Mouse (Mus musculus): ENCODE measurements around the gene Cct6b. TPM values are rescaled to one million over a fixed set of nuclear protein-coding genes. Genes with fewer than 3 reads are reported as not detected.

Cct6b gene
- 0.37 and 0.41 TPM in 2 replicates for polyA plus RNA-seq (2016; fragmentation: Nextera tagmentation; extraction: Ambion mirVana)

DNA sequence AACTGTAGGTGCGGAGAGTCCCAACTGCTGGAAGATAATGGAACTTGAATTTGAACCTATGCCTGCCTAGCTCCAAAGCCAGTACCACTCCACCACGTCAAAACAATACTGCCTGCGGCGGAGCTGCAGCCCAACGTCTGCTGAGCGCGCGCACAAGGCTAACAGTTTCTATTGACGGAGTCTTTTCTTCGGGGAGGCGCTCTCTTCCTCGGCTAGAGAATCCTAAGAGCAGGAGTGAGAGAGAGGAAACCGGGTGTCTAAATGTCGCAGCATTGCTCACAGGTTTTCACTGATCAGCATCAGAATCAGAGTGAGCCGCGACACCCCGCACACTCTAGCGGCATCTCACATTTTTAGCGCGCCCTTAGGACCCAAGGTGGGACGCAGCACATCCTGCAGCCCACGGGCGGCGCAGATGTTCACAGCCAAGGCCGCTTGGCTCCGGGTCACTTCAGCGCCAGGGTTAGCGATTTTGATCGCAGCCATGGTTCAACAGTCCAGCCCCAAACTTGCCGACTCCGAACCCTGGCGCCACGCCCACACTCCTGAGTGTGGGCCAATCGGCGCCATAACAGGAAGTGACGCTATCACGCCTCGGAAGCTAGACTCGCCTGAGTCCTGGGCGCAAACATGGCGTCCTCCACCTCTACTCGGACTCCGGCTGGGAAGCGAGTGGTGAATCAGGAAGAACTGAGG is at the start of gene Cct6b, which contains the start of gene Zfp830:
Cct6b (minus strand) TSS at position 580 of the 696 bp plus-strand sequence.
Zfp830 (plus strand) TSS at position 604 of the 696 bp plus-strand sequence.
- H3K9me3 ChIP-seq: no peaks in the 10 kb centered on the region
- H3K36me3 ChIP-seq: peaks cover 20% of the 10 kb centered on the region
- H3K27me3 ChIP-seq (ENCODE audit: insufficient read depth, poor library complexity, severe bottlenecking): no peaks in the 10 kb centered on the region
- H3K4me3 ChIP-seq: peak within 1 kb of the TSS; percentile 80
- WGBS: under 1% methylated on average over 44 of the region's 44 CpGs
- peak; percentile 92 for DNase-seq (ENCODE audit: low spot score)
- peak within 1 kb of the TSS; percentile 91 for H3K27ac ChIP-seq
- H3K4me1 ChIP-seq (replicated peaks): peaks cover 26% of the 10 kb centered on the region

DNA sequence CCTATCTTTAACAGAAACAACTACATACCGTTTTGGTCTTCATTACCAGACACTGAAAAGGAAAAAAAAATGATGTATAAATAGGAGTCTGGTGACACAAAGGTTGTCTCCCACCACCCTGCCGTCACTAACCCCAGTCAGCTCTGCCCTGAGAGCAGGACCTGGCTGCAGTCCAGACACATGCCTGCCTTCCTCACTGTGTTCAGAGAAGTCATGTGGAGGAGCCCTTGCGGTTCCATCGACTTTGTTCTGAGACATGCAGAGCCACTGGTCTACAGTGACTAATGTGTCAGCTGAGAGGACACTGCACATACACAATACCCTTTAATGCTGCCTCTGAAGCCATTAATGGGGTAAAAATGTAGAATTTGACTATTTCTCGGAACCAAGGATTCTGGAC is 44.4 kb upstream of the Cct6b start:
- DNase-seq (ENCODE audit: low spot score): no peak
- H3K4me1 ChIP-seq (replicated peaks): peaks cover 16% of the 10 kb centered on the region
- H3K4me3 ChIP-seq: no peak overlapping the region
- no peaks in the 10 kb centered on the region for H3K9me3 ChIP-seq
- WGBS: 91% methylated on average over 5 of the region's 5 CpGs
- H3K27ac ChIP-seq: no peak overlapping the region
- H3K36me3 ChIP-seq: peaks cover 20% of the 10 kb centered on the region
- H3K27me3 ChIP-seq (ENCODE audit: insufficient read depth, poor library complexity, severe bottlenecking): no peaks in the 10 kb centered on the region

DNA sequence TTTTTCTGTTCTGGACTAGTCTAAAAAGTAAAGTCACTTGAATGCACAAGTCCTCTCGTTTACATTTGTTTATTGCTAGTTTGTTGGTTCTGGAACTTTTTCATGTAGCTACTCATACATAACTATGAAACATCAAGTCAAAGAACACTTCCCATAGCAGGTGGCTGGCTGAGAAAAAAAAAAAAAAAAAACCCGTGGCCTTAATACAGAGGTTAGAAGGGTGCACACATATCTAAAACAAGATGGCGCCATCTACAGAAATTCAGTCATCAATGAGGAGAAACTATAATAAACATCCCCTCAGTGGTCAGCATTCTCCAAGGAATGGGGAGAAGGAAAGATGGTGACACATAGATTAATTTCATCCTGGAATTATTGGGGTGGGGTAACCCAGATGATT is 43.2 kb upstream of the Cct6b start:
- 84% methylated on average over 3 of the region's 3 CpGs for WGBS
- Histone ChIP-seq H3K4me1 (replicated peaks) (peaks cover 8% of the 10 kb centered on the region), H3K36me3 (peaks cover 31% of the 10 kb centered on the region), H3K27me3 (ENCODE audit: insufficient read depth, poor library complexity, severe bottlenecking) (no peaks in the 10 kb centered on the region), H3K9me3 (no peaks in the 10 kb centered on the region), H3K27ac (no peak overlapping the region), H3K4me3 (no peak overlapping the region)
- no peak for DNase-seq (ENCODE audit: low spot score)

DNA sequence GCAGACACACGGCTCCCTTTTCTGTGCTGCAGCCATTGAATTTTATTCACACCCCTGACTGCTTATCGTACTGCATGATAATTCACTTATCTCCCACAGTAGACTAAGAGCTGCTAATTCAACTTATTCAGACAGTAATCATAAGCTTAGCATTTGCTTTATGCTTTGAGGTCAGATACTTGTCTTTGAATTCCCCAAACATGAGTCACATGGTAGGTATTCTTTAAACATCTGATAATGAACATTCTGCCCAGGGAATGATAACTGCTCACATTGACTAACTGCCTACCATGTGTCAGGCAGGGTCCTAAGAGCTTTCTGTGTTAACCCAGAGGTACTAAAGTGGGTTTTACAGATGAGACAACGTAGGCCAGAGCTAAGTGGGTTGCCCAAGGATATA is 42.5 kb upstream of the Cct6b start:
- H3K27ac ChIP-seq: no peak overlapping the region
- no peak overlapping the region for H3K4me3 ChIP-seq
- peaks cover 38% of the 10 kb centered on the region for H3K36me3 ChIP-seq
- no peak for DNase-seq (ENCODE audit: low spot score)
- H3K4me1 ChIP-seq (replicated peaks): peaks cover under 1% of the 10 kb centered on the region; the same call in 1 of the 2 replicates
- no peaks in the 10 kb centered on the region for H3K9me3 ChIP-seq
- no peaks in the 10 kb centered on the region for H3K27me3 ChIP-seq (ENCODE audit: insufficient read depth, poor library complexity, severe bottlenecking)
- 88% methylated on average over 3 of the region's 3 CpGs for WGBS

DNA sequence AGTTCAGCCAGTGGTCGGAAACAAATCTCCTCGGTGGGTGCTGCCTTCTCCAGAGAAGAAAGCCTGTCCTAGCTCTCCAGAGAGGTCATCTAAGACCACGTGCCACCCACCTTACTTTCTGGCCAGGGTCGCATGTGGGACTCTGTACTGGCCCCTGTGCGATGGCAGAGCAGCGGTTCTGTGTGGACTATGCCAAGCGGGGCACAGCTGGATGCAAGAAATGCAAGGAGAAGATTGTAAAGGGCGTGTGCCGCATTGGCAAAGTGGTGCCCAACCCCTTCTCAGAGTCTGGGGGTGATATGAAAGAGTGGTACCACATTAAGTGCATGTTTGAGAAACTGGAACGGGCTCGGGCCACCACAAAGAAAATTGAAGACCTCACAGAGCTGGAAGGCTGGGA is 19.3 kb upstream of the Cct6b start:
- H3K36me3 ChIP-seq: peaks cover 54% of the 10 kb centered on the region
- H3K4me1 ChIP-seq (replicated peaks): peaks cover 22% of the 10 kb centered on the region
- WGBS: 93% methylated on average over 11 of the region's 11 CpGs

DNA sequence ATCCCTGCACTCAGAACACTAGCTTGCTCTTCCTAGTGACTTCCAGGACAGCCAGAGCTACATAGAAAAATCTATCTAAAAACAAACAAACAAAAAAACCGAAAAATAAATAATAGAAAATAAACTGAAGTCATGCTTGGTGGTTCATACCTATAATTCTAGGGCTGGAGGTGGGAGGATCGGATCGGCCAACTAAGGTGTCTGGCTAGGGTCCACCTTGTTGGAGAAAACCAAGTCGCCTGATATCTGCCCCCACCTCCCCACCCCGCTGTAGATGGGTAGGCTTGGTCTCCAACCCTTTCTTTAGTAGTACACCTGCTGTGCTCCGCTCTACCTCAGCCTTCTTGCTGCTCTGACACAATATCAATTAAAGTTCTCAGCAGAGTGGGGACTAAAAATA is 18.1 kb upstream of the Cct6b start:
- Histone ChIP-seq H3K4me3 (peak overlapping the region; percentile 81), H3K9me3 (no peaks in the 10 kb centered on the region), H3K36me3 (peaks cover 42% of the 10 kb centered on the region), H3K27ac (peak overlapping the region; percentile 99), H3K27me3 (ENCODE audit: insufficient read depth, poor library complexity, severe bottlenecking) (no peaks in the 10 kb centered on the region), H3K4me1 (replicated peaks) (peaks cover 22% of the 10 kb centered on the region)
- no peak for DNase-seq (ENCODE audit: low spot score)
- WGBS: 48% methylated on average over 6 of the region's 6 CpGs

More for the DNA sequence above, 19.3 kb upstream of the Cct6b start:
- no peak for DNase-seq (ENCODE audit: low spot score)
- Histone ChIP-seq H3K27ac (no peak overlapping the region), H3K4me3 (no peak overlapping the region), H3K27me3 (ENCODE audit: insufficient read depth, poor library complexity, severe bottlenecking) (no peaks in the 10 kb centered on the region), H3K9me3 (no peaks in the 10 kb centered on the region)

DNA sequence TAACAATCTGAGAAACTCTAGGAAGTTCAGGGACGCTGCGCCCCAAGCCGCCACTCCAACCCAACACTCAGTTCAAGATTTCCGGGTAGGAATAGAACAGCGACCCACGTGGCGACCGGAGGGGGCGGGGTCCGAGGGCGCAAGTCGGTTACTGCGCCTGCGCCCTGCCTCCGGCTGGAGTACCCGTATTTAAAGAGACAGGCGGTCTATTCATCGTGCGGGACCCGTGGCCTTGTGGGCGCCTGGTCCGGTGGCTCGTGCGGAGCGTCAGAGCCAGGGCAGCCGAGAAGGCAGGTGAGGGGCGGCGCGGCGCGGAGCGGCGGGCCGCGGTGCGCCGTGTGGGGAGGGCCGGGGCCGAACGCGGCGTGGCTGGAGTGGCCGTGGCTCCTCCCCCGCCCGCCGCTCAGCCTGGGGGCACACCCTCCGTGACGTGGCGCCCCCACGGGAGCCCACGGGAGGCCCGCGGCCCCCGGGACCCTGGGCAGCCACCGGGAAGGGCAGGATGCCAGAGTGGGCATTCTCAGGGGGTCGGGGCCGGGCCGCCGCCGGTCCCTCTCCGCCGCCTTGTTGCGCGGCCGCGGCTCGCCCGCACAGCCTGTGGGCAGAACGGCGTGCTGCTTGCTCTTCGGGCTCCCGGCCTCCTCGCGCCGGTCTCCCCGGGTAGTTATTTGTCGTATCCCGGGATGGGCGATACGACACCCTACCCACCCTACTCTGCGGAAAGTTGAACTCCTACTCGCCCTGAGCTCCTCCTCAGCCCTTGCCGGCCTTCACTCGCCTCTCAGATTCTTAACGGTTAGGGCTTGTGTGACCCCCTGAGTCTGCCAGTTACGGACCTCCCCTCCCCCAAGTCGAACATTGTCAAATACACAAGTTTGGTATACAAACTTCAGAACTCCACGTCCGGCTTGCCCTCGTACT is 17.1 kb upstream of the Cct6b start, which contains the start of gene Lig3:
Lig3 (plus strand) TSS at position 126 of the 921 bp plus-strand sequence.
- WGBS: under 1% methylated on average over 90 of the region's 90 CpGs

DNA sequence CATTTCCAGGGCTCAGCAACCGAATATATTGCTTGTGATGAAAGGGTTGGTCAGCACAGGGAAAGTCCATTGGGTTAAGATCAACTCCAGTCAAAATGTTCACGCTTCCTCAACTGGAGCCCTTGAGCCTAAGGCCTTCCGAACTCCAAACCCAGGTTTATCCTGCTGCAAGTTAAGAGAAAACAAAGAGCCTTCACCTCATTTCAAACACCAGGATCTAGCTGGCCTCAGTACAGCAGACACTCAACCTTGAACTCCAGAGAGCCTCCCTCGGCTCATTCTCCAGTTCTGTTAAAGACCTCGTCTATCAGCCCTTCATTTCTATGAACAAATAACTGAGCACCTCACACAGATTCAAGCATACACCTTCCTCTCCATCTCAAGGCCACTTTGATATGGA is 16.0 kb upstream of the Cct6b start:
- 67% methylated on average over 5 of the region's 5 CpGs for WGBS
- peak overlapping the region; percentile 99 for H3K27ac ChIP-seq

More for the DNA sequence above, 17.1 kb upstream of the Cct6b start, which contains the start of gene Lig3:
- peak within 1 kb of the TSS; percentile 99 for H3K27ac ChIP-seq
- no peaks in the 10 kb centered on the region for H3K27me3 ChIP-seq (ENCODE audit: insufficient read depth, poor library complexity, severe bottlenecking)
- H3K4me1 ChIP-seq (replicated peaks): peaks cover 22% of the 10 kb centered on the region
- peak within 1 kb of the TSS; percentile 81 for H3K4me3 ChIP-seq
- peak; percentile 94 for DNase-seq (ENCODE audit: low spot score)
- peaks cover 32% of the 10 kb centered on the region for H3K36me3 ChIP-seq
- H3K9me3 ChIP-seq: no peaks in the 10 kb centered on the region

DNA sequence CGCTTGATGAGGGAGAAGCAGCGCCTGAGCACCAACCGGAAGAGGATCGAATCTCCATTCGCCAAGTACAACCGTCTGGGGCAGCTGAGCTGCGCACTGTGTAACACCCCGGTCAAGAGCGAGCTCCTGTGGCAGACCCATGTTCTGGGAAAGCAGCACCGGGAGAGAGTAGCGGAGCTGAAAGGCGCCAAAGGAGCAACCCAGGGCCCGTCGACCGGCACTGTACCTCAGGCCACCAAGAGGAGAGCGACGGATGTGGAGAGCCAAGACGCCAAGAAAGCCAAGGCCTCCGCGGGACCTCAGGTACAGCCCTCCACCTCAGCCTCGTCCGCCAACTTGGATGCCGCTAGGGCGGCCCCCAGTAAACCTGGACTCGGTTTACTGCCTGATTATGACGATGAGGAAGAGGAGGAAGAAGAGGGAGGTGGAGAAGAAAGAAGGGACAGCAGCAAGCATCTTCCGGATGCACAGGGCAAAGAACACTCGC is 360 bp upstream of the Cct6b start:
- peaks cover 25% of the 10 kb centered on the region for H3K36me3 ChIP-seq
- 2% methylated on average over 28 of the region's 28 CpGs for WGBS
- peak overlapping the region; percentile 80 for H3K4me3 ChIP-seq
- H3K27ac ChIP-seq: peak overlapping the region; percentile 91
- H3K27me3 ChIP-seq (ENCODE audit: insufficient read depth, poor library complexity, severe bottlenecking): no peaks in the 10 kb centered on the region
- no peak for DNase-seq (ENCODE audit: low spot score)
- peaks cover 26% of the 10 kb centered on the region for H3K4me1 ChIP-seq (replicated peaks)
- H3K9me3 ChIP-seq: no peaks in the 10 kb centered on the region

More for the DNA sequence above, 16.0 kb upstream of the Cct6b start:
- DNase-seq (ENCODE audit: low spot score): no peak
- Histone ChIP-seq H3K9me3 (no peaks in the 10 kb centered on the region), H3K27me3 (ENCODE audit: insufficient read depth, poor library complexity, severe bottlenecking) (no peaks in the 10 kb centered on the region), H3K4me1 (replicated peaks) (peaks cover 22% of the 10 kb centered on the region), H3K36me3 (peaks cover 21% of the 10 kb centered on the region), H3K4me3 (peak overlapping the region; percentile 81)

DNA sequence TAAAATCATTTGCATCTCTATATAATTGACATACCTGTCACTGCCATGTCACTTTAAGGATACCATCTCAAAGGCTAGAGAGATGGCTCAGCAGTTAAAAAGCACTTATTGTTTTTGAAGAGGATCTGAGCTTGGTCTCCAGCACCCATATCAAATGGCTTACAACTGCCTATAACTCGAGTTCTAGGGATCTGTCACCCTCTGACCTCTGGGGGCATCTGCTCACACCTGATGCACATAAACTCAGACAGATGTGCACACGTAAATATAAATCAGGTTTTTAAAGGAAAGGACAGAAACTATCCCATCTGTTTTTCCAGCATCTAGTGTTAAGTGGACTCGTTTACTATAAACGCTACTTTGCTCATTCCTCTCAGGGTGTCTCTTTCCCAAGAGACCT is 860 bp downstream of the Cct6b start:
- Histone ChIP-seq H3K36me3 (peaks cover 13% of the 10 kb centered on the region), H3K4me1 (replicated peaks) (peaks cover 26% of the 10 kb centered on the region), H3K9me3 (no peaks in the 10 kb centered on the region), H3K27ac (peak overlapping the region; percentile 91), H3K27me3 (ENCODE audit: insufficient read depth, poor library complexity, severe bottlenecking) (no peaks in the 10 kb centered on the region), H3K4me3 (peak overlapping the region; percentile 80)
- DNase-seq (ENCODE audit: low spot score): no peak
- 17% methylated on average over 4 of the region's 4 CpGs for WGBS

DNA sequence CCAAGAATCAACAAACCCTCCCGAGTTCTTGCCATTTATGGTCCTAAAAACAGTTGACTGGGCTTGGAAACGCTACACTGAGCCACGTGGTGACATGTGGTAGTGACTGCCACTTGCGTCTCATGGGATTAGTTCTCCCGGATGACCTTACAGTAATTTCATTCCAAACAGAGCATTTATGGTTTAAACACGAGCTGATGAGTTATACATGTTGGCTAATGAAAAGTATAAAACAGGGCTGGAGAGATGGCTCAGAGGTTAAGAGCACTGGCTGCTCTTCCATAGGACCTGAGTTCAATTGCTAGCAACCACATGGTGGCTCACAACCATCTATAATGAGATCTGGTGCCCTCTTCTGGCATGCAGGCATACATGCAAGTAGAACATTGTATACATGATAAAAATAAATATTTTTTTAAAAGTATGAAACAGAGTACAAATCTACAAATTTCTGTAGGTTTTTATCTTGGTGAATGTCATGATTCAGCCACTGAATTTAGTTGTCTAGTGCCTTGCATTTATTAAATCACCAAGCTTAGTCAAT is 1.8 kb downstream of the Cct6b start:
- peaks cover 26% of the 10 kb centered on the region for H3K4me1 ChIP-seq (replicated peaks)
- DNase-seq (ENCODE audit: low spot score): no peak
- no peak overlapping the region for H3K27ac ChIP-seq
- H3K9me3 ChIP-seq: no peaks in the 10 kb centered on the region
- no peaks in the 10 kb centered on the region for H3K27me3 ChIP-seq (ENCODE audit: insufficient read depth, poor library complexity, severe bottlenecking)
- peaks cover 10% of the 10 kb centered on the region for H3K36me3 ChIP-seq
- 88% methylated on average over 6 of the region's 6 CpGs for WGBS
- H3K4me3 ChIP-seq: no peak overlapping the region

DNA sequence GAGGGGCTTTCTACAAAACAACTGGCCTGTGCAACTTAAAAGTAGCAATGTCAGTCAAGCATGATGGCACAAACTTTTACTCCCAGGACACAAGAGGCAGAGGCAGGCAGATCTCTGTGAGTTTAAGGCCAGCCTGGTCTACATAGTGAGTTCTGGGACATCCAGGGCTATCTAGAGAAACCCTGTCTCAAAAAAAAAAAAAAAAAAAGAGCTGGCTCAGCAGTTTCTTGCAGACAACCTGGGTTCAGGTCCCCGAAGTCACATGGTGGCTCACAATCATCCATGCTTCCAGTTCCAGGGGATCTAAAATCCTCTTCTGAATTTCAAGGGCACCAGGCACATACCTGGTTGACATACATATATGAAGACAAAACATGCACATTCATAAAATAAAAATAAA is 8.2 kb downstream of the Cct6b start:
- DNase-seq (ENCODE audit: low spot score): no peak
- H3K36me3 ChIP-seq: no peaks in the 10 kb centered on the region
- H3K4me3 ChIP-seq: no peak overlapping the region
- no peak overlapping the region for H3K27ac ChIP-seq
- H3K4me1 ChIP-seq (replicated peaks): no peaks in the 10 kb centered on the region
- 86% methylated on average over 1 of the region's 1 CpGs for WGBS
- no peaks in the 10 kb centered on the region for H3K9me3 ChIP-seq
- H3K27me3 ChIP-seq (ENCODE audit: insufficient read depth, poor library complexity, severe bottlenecking): no peaks in the 10 kb centered on the region
